Mouse (Mus musculus): ENCODE measurements around the gene Lrrc51. TPM values are rescaled to one million over a fixed set of nuclear protein-coding genes. Genes with fewer than 3 reads are reported as not detected.

Gene Lrrc51
- polyA plus RNA-seq, 1 experiment from 2014 or later: 13.4 TPM

DNA sequence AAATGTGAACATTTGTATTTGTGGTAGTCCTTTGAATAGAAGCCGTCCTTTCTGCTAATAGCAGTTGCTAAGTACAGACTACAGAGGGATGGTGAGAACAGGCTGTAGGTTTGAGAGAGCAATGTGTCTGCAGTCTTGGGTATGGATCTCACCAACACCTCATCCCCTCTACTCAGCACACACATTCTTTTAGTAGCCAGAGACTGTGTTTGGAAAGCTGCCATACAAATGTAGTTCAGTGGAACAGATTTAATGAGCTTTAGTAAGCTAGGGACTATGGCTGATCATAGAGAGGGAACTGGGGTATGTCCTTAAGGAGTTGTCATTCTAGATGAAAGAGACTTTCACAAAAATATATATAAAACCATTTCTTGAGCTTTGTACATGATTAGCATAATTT lies 33.6 kb upstream of the Lrrc51 start:
- no peak overlapping the region for H3K27ac ChIP-seq (ENCODE audit: low read length)
- no peak overlapping the region for H3K4me3 ChIP-seq (ENCODE audit: low read depth, low read length)
- no peak overlapping the region for H3K9ac ChIP-seq (ENCODE audit: low read depth, low read length)
- peaks cover 24% of the 10 kb centered on the region for H3K4me1 ChIP-seq (ENCODE audit: control insufficient read depth, insufficient read depth, low read length)
- H3K27me3 ChIP-seq (ENCODE audit: control insufficient read depth, insufficient read depth, low read depth, low read length): no peaks in the 10 kb centered on the region
- 87% methylated on average over 1 of the region's 1 CpGs for WGBS
- no peak for ATAC-seq
- no peaks in the 10 kb centered on the region for H3K9me3 ChIP-seq (replicated peaks; ENCODE audit: control insufficient read depth, low read length, poor library complexity, severe bottlenecking)
- no peak overlapping the region for H3K4me2 ChIP-seq (ENCODE audit: low read length)
- no peaks in the 10 kb centered on the region for H3K36me3 ChIP-seq (ENCODE audit: control insufficient read depth, insufficient read depth, low read length)

GRCm38 (mm10) chr7:101965606-101966005 lies 31.9 kb upstream of the Lrrc51 start:
- no peaks in the 10 kb centered on the region for H3K36me3 ChIP-seq (ENCODE audit: control insufficient read depth, insufficient read depth, low read length)
- H3K9me3 ChIP-seq (replicated peaks; ENCODE audit: control insufficient read depth, low read length, poor library complexity, severe bottlenecking): no peaks in the 10 kb centered on the region
- H3K4me2 ChIP-seq (ENCODE audit: low read length): no peak overlapping the region
- H3K27ac ChIP-seq (ENCODE audit: low read length): no peak overlapping the region
- WGBS: 85% methylated on average over 2 of the region's 2 CpGs
- no peak for ATAC-seq
- H3K27me3 ChIP-seq (ENCODE audit: control insufficient read depth, insufficient read depth, low read depth, low read length): no peaks in the 10 kb centered on the region
- H3K4me3 ChIP-seq (ENCODE audit: low read depth, low read length): no peak overlapping the region
- no peak overlapping the region for H3K9ac ChIP-seq (ENCODE audit: low read depth, low read length)
- H3K4me1 ChIP-seq (ENCODE audit: control insufficient read depth, insufficient read depth, low read length): peaks cover 13% of the 10 kb centered on the region

- no peak for ATAC-seq
- Histone ChIP-seq H3K27ac (ENCODE audit: low read length) (no peak overlapping the region), H3K4me2 (ENCODE audit: low read length) (no peak overlapping the region), H3K9ac (ENCODE audit: low read depth, low read length) (no peak overlapping the region), H3K4me1 (ENCODE audit: control insufficient read depth, insufficient read depth, low read length) (peaks cover 13% of the 10 kb centered on the region), H3K27me3 (ENCODE audit: control insufficient read depth, insufficient read depth, low read depth, low read length) (no peaks in the 10 kb centered on the region), H3K9me3 (replicated peaks; ENCODE audit: control insufficient read depth, low read length, poor library complexity, severe bottlenecking) (no peaks in the 10 kb centered on the region), H3K36me3 (ENCODE audit: control insufficient read depth, insufficient read depth, low read length) (no peaks in the 10 kb centered on the region), H3K4me3 (ENCODE audit: low read depth, low read length) (no peak overlapping the region)
- WGBS: 92% methylated on average over 4 of the region's 4 CpGs
Measured at GRCm38 (mm10) chr7:101964551-101964950, 30.9 kb upstream of the Lrrc51 start.

- Histone ChIP-seq H3K36me3 (ENCODE audit: control insufficient read depth, insufficient read depth, low read length) (no peaks in the 10 kb centered on the region), H3K4me1 (ENCODE audit: control insufficient read depth, insufficient read depth, low read length) (peaks cover 7% of the 10 kb centered on the region), H3K27ac (ENCODE audit: low read length) (no peak overlapping the region), H3K9me3 (replicated peaks; ENCODE audit: control insufficient read depth, low read length, poor library complexity, severe bottlenecking) (no peaks in the 10 kb centered on the region), H3K4me2 (ENCODE audit: low read length) (no peak overlapping the region), H3K9ac (ENCODE audit: low read depth, low read length) (no peak overlapping the region), H3K4me3 (ENCODE audit: low read depth, low read length) (no peak overlapping the region), H3K27me3 (ENCODE audit: control insufficient read depth, insufficient read depth, low read depth, low read length) (no peaks in the 10 kb centered on the region)
- WGBS: 91% methylated on average over 2 of the region's 2 CpGs
- no peak for ATAC-seq
Measured at GRCm38 (mm10) chr7:101963621-101964020, 29.9 kb upstream of the Lrrc51 start.

DNA sequence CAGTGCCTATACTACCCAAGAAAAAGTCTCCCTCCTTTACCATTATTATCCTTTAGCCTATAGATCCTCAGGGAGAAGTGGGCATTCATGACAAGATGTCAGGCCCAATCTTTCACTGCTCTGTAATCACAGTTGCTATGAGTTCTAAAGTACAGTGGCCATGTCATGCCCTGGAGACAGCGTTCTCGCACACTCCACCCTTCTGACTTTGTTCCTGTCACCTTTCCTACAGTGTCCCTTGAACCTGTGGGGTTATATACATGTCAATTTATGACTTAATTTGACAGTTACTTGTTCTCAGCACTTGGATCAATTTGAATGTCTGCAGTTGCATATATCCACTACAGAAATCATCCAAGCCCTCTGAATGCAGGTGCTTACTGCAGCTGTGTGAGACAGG lies 29.1 kb upstream of the Lrrc51 start:
- Histone ChIP-seq H3K36me3 (ENCODE audit: control insufficient read depth, insufficient read depth, low read length) (no peaks in the 10 kb centered on the region), H3K4me1 (ENCODE audit: control insufficient read depth, insufficient read depth, low read length) (0 out of 2 replicates have a peak, but pooled peaks cover 3% of the 10 kb centered on the region), H3K9me3 (replicated peaks; ENCODE audit: control insufficient read depth, low read length, poor library complexity, severe bottlenecking) (no peaks in the 10 kb centered on the region), H3K27me3 (ENCODE audit: control insufficient read depth, insufficient read depth, low read depth, low read length) (no peaks in the 10 kb centered on the region), H3K27ac (ENCODE audit: low read length) (no peak overlapping the region), H3K4me3 (ENCODE audit: low read depth, low read length) (no peak overlapping the region), H3K9ac (ENCODE audit: low read depth, low read length) (no peak overlapping the region), H3K4me2 (ENCODE audit: low read length) (no peak overlapping the region)
- WGBS: 97% methylated on average over 2 of the region's 2 CpGs
- ATAC-seq: no peak

- H3K4me2 ChIP-seq (ENCODE audit: low read length): no peak overlapping the region
- no peaks in the 10 kb centered on the region for H3K9me3 ChIP-seq (replicated peaks; ENCODE audit: control insufficient read depth, low read length, poor library complexity, severe bottlenecking)
- no peak overlapping the region for H3K9ac ChIP-seq (ENCODE audit: low read depth, low read length)
- no peaks in the 10 kb centered on the region for H3K4me1 ChIP-seq (ENCODE audit: control insufficient read depth, insufficient read depth, low read length)
- no peaks in the 10 kb centered on the region for H3K27me3 ChIP-seq (ENCODE audit: control insufficient read depth, insufficient read depth, low read depth, low read length)
- ATAC-seq: no peak
- H3K27ac ChIP-seq (ENCODE audit: low read length): no peak overlapping the region
- no peak overlapping the region for H3K4me3 ChIP-seq (ENCODE audit: low read depth, low read length)
- no peaks in the 10 kb centered on the region for H3K36me3 ChIP-seq (ENCODE audit: control insufficient read depth, insufficient read depth, low read length)
- 92% methylated on average over 5 of the region's 5 CpGs for WGBS
Measured at GRCm38 (mm10) chr7:101956911-101957310, 23.2 kb upstream of the Lrrc51 start.

DNA sequence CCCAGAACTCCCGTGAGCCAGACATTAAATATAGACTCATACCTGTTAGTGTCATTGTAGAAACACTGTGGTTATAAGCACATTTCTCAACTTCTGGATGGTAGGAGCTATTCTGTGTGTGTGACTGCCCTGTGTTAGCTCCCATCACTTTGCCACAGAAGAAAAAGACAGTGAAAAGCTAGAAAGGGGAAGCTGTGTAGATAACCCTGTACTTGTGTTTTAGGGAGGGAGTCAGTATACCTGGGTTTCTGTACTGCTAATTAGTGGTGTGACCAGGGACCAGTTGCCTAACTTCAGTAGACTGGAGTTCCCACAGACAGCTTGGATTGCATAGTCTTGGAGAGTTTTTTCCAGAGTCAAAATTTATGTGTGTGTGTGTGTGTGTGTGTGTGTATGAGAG lies 22.8 kb upstream of the Lrrc51 start:
- WGBS: 92% methylated on average over 1 of the region's 1 CpGs
- Histone ChIP-seq H3K9ac (ENCODE audit: low read depth, low read length) (no peak overlapping the region), H3K27ac (ENCODE audit: low read length) (no peak overlapping the region), H3K27me3 (ENCODE audit: control insufficient read depth, insufficient read depth, low read depth, low read length) (no peaks in the 10 kb centered on the region), H3K9me3 (replicated peaks; ENCODE audit: control insufficient read depth, low read length, poor library complexity, severe bottlenecking) (no peaks in the 10 kb centered on the region), H3K4me2 (ENCODE audit: low read length) (no peak overlapping the region), H3K4me3 (ENCODE audit: low read depth, low read length) (no peak overlapping the region), H3K4me1 (ENCODE audit: control insufficient read depth, insufficient read depth, low read length) (no peaks in the 10 kb centered on the region), H3K36me3 (ENCODE audit: control insufficient read depth, insufficient read depth, low read length) (no peaks in the 10 kb centered on the region)
- no peak for ATAC-seq

- no peaks in the 10 kb centered on the region for H3K4me1 ChIP-seq (ENCODE audit: control insufficient read depth, insufficient read depth, low read length)
- H3K4me2 ChIP-seq (ENCODE audit: low read length): no peak overlapping the region
- WGBS: 67% methylated on average over 4 of the region's 4 CpGs
- no peak for ATAC-seq
- H3K9me3 ChIP-seq (replicated peaks; ENCODE audit: control insufficient read depth, low read length, poor library complexity, severe bottlenecking): no peaks in the 10 kb centered on the region
- no peaks in the 10 kb centered on the region for H3K27me3 ChIP-seq (ENCODE audit: control insufficient read depth, insufficient read depth, low read depth, low read length)
- H3K36me3 ChIP-seq (ENCODE audit: control insufficient read depth, insufficient read depth, low read length): no peaks in the 10 kb centered on the region
- H3K4me3 ChIP-seq (ENCODE audit: low read depth, low read length): no peak overlapping the region
- no peak overlapping the region for H3K27ac ChIP-seq (ENCODE audit: low read length)
- H3K9ac ChIP-seq (ENCODE audit: low read depth, low read length): no peak overlapping the region
Measured at GRCm38 (mm10) chr7:101955862-101956261, 22.2 kb upstream of the Lrrc51 start.

- H3K4me1 ChIP-seq (ENCODE audit: control insufficient read depth, insufficient read depth, low read length): no peaks in the 10 kb centered on the region
- 93% methylated on average over 2 of the region's 2 CpGs for WGBS
- no peak for ATAC-seq
- no peaks in the 10 kb centered on the region for H3K9me3 ChIP-seq (replicated peaks; ENCODE audit: control insufficient read depth, low read length, poor library complexity, severe bottlenecking)
- no peak overlapping the region for H3K27ac ChIP-seq (ENCODE audit: low read length)
- no peaks in the 10 kb centered on the region for H3K27me3 ChIP-seq (ENCODE audit: control insufficient read depth, insufficient read depth, low read depth, low read length)
- no peaks in the 10 kb centered on the region for H3K36me3 ChIP-seq (ENCODE audit: control insufficient read depth, insufficient read depth, low read length)
- H3K4me3 ChIP-seq (ENCODE audit: low read depth, low read length): no peak overlapping the region
- H3K4me2 ChIP-seq (ENCODE audit: low read length): no peak overlapping the region
- H3K9ac ChIP-seq (ENCODE audit: low read depth, low read length): no peak overlapping the region
Measured at GRCm38 (mm10) chr7:101955276-101955675, 21.6 kb upstream of the Lrrc51 start.

DNA sequence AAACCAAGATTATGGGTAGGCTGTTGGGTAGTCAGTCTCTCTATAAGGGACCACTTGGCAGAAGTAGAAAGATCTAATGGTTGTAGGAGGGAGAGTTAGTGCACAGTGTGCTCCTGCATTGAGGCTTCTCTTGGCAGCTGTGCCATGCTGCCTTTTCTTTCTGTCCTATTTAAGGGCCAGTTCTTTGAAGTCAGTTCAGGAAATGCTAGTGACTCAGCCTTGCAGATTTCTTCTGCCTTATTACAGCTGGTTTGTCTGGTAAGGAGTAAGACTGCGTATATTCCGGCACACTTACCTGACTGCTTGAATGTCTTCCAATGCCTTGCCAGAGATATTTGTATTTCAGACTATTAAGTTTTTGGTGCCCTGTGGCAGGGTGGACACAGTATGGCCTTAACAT lies 20.5 kb upstream of the Lrrc51 start:
- Histone ChIP-seq H3K4me2 (ENCODE audit: low read length) (no peak overlapping the region), H3K27ac (ENCODE audit: low read length) (no peak overlapping the region), H3K9me3 (replicated peaks; ENCODE audit: control insufficient read depth, low read length, poor library complexity, severe bottlenecking) (no peaks in the 10 kb centered on the region), H3K4me3 (ENCODE audit: low read depth, low read length) (no peak overlapping the region), H3K4me1 (ENCODE audit: control insufficient read depth, insufficient read depth, low read length) (no peaks in the 10 kb centered on the region), H3K27me3 (ENCODE audit: control insufficient read depth, insufficient read depth, low read depth, low read length) (no peaks in the 10 kb centered on the region), H3K9ac (ENCODE audit: low read depth, low read length) (no peak overlapping the region), H3K36me3 (ENCODE audit: control insufficient read depth, insufficient read depth, low read length) (no peaks in the 10 kb centered on the region)
- no peak for ATAC-seq
- WGBS: 97% methylated on average over 2 of the region's 2 CpGs

Data from midbrain, embryonic 16.5 days (tissue).